Mouse (Mus musculus) heart, postnatal 0 days (tissue): Measurements from ENCODE around the gene Nde1.

Experiments
- CTCF ChIP-seq: IDR thresholded peaks from 2 replicates; pipeline ENCODE4 v1.5.1; 2016; ENCODE audit warnings: antibody characterized with exemption, control low read depth, low read depth
- EP300 ChIP-seq: IDR thresholded peaks from 2 replicates; pipeline ENCODE4 v1.6.1; 2016; ENCODE audit warnings: antibody characterized with exemption, low read depth

DNA sequence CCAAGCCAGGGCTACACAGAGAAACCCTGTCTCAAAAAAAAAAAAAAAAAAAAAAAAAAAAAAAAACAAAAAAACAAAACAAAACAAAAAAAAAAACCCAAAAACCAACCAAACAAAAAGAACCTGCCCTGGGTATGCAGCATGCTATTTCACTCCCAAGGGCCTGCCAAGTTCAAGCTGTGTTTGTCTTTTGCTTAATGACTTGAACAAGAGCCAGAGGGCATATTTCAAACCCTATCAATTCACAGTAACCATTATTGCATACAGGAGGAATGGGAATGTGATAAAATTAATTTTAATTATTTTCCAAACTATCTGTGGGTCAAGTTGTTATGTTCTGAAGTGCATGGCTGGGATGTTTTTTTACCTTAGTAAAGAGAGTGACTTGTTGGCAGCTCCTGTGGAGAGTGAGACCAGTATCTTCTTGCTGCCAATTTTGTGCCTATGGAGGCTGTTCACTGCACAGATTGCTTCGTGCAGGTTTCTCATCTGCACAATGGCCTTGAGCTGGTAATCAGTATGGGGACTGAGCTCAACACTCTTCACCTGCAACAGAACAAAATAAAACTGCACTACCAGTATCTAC is 25.0 kb upstream of the Nde1 start:
- TF ChIP-seq CTCF: no peak
- no peak for TF ChIP-seq EP300
